Mouse (Mus musculus) small intestine, adult 2 months (tissue): Measurements from ENCODE around the gene Zdhhc18. TPM values are rescaled to one million over a fixed set of nuclear protein-coding genes. Genes with fewer than 3 reads are reported as not detected.

Source experiments
- H3K27ac ChIP-seq: fragments of 200-500 bp; 2 replicates; pipeline ENCODE4 v1.5.1; 2012; ENCODE audit warnings: low read depth, low read length, control low read depth, inconsistent platforms; ENCODE audit not compliant: insufficient read depth
- H3K27me3 ChIP-seq: fragments of 200-500 bp; 2 replicates; pipeline ENCODE4 v1.6.1; 2012; ENCODE audit warnings: mild to moderate bottlenecking, moderate library complexity, low read length, inconsistent platforms; ENCODE audit not compliant: control insufficient read depth, insufficient read depth
- H3K36me3 ChIP-seq: fragments of 200-500 bp; 2 replicates; pipeline ENCODE4 v1.6.1; 2012; ENCODE audit warnings: mild to moderate bottlenecking, low read length, control low read depth, inconsistent platforms; ENCODE audit not compliant: control insufficient read depth, insufficient read depth
- H3K4me1 ChIP-seq: fragments of 200-500 bp; 2 replicates; pipeline ENCODE4 v1.6.1; 2012; ENCODE audit warnings: low read length, inconsistent platforms, mixed read lengths; ENCODE audit not compliant: control insufficient read depth, insufficient read depth, insufficient read length
- H3K4me3 ChIP-seq: fragments of 200-500 bp; 2 replicates; pipeline ENCODE4 v1.5.1; 2012; ENCODE audit warnings: low read depth, mild to moderate bottlenecking, control low read depth, inconsistent platforms, low read length, moderate library complexity
- CTCF ChIP-seq: fragments of 200-500 bp; IDR thresholded peaks from 2 replicates; pipeline ENCODE4 v1.5.1; 2012; ENCODE audit warnings: low read depth, mild to moderate bottlenecking, control low read depth, inconsistent platforms, low read length, moderate library complexity, mixed read lengths; ENCODE audit not compliant: insufficient replicate concordance, insufficient read length; ENCODE audit errors: extremely low read depth
- POLR2A ChIP-seq: fragments of 200-500 bp; IDR thresholded peaks from 2 replicates; pipeline ENCODE4 v1.6.1; 2012; ENCODE audit warnings: low read depth, mild to moderate bottlenecking, control low read depth, inconsistent platforms, low read length, moderate library complexity
- WGBS: fragments of 180-500 bp; shearing (Covaris S2); methylation state at CpG from one replicate; pipeline ENCODE4 v1.1.7; 2018; 5-methylcytosine and 5-hydroxymethylcytosine counted together
- polyA plus RNA-seq: library from polyadenylated mRNA; depleted of rRNA; stranded (reverse); fragments of >200 nt; gene quantifications from 2 replicates; pipeline ENCODE4 v1.2.3, GENCODE M21; 2012

Zdhhc18 gene
- polyA plus RNA-seq, 1 experiment, result 36.7 TPM

DNA sequence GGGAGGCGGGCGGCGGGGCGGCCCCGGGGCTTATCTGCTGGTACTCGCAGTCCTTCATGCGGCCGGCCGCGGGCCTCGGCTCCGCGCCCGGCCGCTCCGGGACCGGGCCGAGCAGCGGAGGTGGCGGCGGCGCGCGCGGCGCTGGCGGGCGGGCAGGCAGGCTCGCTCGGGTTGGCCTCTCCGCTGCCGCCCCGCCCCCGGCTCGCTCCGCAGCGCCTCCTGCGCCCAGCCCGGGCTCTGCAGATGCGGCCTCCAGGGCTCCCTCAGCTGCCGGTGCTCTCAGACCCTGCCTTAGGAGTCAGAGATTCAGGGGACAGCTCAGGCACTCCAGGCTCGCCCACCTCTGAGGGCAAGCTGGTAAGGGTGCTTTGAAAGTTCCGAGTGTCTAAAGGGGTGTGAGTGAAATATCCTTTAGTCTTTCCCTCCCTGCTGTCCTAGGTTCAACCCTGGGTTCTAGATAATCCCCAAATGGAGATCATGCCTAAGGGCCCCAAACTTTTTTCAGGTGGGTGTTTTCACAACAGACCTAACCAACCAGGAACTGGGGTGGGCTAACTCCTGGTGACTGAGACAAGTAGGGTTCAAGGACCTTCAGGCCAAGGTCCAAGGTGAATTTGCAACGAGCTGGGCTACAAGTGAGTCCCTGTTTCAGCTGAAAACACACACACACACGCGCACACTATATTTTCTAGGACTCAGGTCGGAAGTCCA lies 16.5 kb downstream of the Zdhhc18 start:
- Histone ChIP-seq H3K4me1 (peaks cover 17% of the 10 kb centered on the region), H3K27me3 (no peaks in the 10 kb centered on the region), H3K4me3 (peak overlapping the region; percentile 77), H3K27ac (no peak overlapping the region), H3K36me3 (no peaks in the 10 kb centered on the region)
- TF ChIP-seq POLR2A (peak; percentile 53; the same call in 1 of the 2 replicates), CTCF (peak; percentile 57)
- 8% methylated on average over 39 of the region's 47 CpGs for WGBS

DNA sequence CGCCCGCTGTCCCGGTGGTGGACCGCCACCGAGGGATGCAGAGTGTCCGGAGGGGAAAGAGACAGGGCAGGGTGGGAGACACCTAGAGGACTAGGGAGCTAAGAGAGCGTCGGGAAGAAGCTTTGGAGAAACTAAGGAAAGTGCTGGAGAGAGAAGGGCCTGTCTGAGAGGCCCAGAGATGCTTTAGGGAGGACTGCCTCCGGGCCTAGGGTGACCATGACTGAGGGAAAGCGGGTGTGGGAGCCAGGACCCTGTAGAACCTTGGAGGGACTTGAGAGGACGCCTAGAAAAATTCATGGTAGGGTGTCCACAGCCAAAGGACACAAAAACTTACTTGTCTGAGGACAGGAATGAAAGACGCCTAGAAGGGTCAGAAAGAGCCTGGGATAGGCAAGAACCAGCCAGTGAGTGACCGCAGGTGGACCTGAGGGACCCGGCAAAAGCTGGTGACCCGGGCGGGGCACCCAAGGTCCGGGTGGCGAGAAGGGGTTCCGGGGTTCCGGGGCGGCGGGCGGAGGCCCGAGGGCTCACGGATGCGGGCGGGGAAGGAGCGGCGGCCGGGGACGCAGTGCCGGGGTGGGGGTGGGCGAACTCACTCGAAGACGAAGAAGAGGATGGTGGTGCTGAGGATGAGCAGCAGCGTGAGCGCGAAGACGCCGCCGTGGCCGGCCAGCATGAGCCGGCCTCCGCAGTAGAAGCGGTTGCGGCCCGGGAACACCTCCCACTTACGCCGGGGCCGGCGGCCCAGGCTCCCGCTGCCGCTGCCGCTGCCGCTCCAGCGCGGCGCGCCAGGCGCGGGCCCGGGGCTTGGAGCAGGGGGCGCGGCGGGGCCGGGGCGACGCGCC lies 17.2 kb downstream of the Zdhhc18 start:
- H3K27ac ChIP-seq, result peak overlapping the region; percentile 31
- 6% methylated on average over 61 of the region's 69 CpGs for WGBS
- H3K4me1 ChIP-seq, result peaks cover 17% of the 10 kb centered on the region
- TF ChIP-seq POLR2A (no peak), CTCF (peak; percentile 16; the same call in 1 of the 2 replicates)
- peak overlapping the region; percentile 77 for H3K4me3 ChIP-seq
- no peaks in the 10 kb centered on the region for H3K27me3 ChIP-seq
- H3K36me3 ChIP-seq, result no peaks in the 10 kb centered on the region

DNA sequence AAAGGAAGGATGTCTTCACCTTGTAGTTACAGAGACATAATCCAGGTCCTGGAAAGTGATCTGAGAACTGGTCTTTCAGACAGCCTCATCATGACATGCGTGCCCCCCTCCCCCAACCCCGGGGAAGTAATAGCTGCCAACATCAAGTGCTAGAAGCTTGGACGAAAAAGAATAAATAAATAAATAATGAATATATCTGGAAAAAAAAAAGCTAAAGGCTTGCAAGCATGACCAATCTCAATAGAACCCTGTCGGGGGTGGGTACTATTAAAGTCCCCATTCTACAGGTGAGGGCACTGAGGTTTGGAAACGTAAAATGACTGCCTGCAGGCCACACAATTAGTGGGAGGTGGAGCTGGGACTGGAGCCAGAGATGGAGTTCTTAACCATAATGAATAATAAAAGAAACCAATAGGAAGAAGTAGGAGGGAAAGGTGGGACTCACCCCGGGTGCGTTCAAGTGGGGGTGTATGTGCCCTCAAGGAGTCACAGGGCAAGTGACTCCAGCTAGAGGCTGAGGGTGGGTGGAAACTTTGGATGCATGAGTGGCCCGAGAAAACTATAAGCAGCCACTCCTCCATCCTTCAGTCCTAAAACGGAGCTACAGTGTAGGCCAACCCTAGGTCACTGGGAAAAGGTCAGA lies 18.1 kb downstream of the Zdhhc18 start:
- Histone ChIP-seq H3K27ac (peak overlapping the region; percentile 68; the same call in 1 of the 2 replicates), H3K4me1 (peaks cover 17% of the 10 kb centered on the region), H3K36me3 (peaks cover 3% of the 10 kb centered on the region; the same call in 1 of the 2 replicates), H3K4me3 (peak overlapping the region; percentile 77), H3K27me3 (no peaks in the 10 kb centered on the region)
- 22% methylated on average over 9 of the region's 9 CpGs for WGBS
- no peak for TF ChIP-seq CTCF
- no peak; the same call in 1 of the 2 replicates for TF ChIP-seq POLR2A

DNA sequence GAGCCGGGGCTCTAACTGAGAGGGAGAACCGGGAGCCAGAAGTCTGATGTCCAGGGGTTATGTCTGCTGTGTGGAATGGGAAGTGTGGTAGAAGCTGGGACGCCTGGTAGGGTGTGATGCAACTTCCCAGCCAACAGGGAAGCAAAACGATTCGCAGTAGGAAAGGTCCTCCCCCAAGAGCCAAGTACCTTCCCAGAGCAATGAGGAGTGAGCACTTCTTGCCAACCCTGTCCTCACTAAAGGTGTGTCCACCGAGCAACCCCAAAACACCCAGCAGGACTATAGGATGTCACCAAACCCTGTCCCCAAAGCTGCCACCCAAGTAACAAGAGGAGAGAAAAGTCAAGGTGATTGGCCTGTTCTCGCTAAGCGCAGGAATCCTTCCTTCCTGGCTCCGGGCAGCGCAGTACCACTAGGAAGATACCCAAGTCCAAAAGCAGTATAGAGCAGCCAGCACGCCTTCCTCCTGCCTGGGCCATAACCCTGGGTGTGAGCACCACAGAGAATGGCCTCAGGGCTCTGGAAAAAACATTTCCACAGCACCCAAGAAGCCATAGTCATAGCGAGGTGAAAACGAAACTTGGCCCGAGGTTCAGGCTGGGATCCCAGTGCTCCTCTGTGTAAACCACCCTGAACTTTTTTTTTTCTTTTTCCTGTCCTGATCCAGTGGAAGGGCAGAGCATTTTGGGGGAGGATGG lies 18.7 kb downstream of the Zdhhc18 start:
- Histone ChIP-seq H3K27me3 (no peaks in the 10 kb centered on the region), H3K36me3 (peaks cover 9% of the 10 kb centered on the region), H3K27ac (peak overlapping the region; percentile 68), H3K4me1 (peaks cover 17% of the 10 kb centered on the region), H3K4me3 (peak overlapping the region; percentile 46)
- TF ChIP-seq POLR2A (no peak), CTCF (no peak)
- 40% methylated on average over 14 of the region's 14 CpGs for WGBS

DNA sequence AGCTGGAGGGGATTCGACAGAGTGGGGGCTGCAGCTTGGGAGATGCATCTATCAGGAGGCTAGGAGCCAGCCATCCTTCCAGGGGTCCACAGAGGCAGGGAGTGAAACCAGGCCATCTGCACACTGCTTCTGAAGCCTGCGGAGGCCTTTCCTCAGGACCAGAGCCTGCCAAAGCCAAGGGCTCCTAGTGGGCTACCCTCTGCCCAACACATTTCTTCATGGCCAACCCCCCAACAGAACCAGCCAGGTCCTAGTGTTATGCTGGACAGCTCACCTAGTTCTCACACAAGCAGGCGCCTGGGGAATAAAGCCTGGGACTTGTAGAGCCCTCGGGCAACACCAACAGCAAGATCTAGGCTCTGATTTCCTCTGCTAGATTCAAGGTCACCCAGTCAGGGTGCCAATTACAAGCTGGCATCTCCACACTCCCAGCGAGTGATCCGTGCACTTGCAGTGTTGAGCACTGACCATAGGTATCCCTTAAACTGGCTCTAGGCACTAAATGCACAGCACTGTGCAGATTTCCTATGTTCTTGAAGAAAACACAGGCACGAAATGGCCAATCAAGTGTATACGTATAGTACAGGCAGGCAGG lies 19.5 kb downstream of the Zdhhc18 start:
- WGBS, result 86% methylated on average over 8 of the region's 8 CpGs
- Histone ChIP-seq H3K4me3 (peak overlapping the region; percentile 46), H3K27ac (0 out of 2 replicates have a peak overlapping the region, but pooled peaks have one; percentile 68), H3K36me3 (peaks cover 15% of the 10 kb centered on the region), H3K27me3 (no peaks in the 10 kb centered on the region), H3K4me1 (peaks cover 19% of the 10 kb centered on the region)
- TF ChIP-seq CTCF (0 out of 2 replicates have a peak, but pooled peaks have one; percentile 2), POLR2A (no peak)

DNA sequence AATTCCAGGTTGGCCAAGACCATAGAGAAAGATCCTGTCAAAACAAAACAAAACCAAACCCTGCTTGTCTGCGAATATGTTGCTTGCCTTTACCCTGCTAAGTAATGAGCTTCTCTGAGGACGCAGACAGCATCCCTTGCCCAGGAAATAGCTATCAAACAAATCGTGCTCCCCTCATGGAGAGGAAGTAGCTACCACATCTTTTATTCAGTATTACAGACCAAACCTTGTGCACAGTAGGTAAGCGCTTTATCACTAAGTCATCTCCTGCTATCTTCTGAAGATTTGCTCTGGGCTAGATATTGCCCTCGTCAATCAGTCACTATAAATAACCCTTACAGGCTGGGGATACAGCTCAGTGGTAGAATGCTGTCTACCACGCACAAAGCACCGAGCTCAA lies 20.8 kb downstream of the Zdhhc18 start:
- no peaks in the 10 kb centered on the region for H3K27me3 ChIP-seq
- peaks cover 17% of the 10 kb centered on the region for H3K36me3 ChIP-seq
- TF ChIP-seq POLR2A, result no peak
- TF ChIP-seq CTCF, result no peak
- no peak overlapping the region for H3K4me3 ChIP-seq
- peaks cover 24% of the 10 kb centered on the region for H3K4me1 ChIP-seq
- WGBS, result 79% methylated on average over 7 of the region's 7 CpGs
- no peak overlapping the region for H3K27ac ChIP-seq
